8 mouse cellular contexts compared by ENCODE assay signal in the genomic region with DNA sequence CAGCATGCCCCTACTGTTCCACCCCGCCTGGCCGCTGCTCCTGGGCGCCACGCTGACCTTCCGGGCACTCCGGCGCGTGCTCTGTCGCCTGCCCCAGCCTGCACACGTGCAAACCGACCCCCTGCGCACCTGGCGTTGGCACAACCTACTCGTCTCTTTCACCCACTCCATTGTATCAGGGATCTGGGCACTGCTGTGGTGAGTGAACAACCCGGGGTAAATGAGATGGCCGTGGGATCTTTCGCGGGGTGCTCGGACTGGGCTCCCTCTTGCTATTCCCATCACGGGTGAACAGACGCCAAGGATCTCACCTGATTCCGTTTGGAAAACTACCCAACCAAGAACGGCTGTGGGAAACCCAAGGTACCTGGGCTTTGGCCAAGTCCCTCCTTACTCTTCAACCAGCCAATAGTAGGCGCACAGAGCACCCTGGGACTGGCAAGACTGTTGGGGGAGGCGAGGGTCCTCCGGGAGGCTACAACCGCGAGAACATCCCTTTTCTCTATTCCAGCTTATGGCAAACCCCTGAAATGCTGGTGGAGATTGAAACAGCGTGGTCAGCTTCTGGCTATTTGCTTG. TPM values are rescaled to one million over a fixed set of nuclear protein-coding genes. Genes with fewer than 3 reads are reported as not detected.
DNase-seq lines count a peak whose midpoint lies in the region; ATAC-seq and TF ChIP-seq lines count a peak whose summit lies in the region.

No protein-coding gene starts in this region.

- peaks cover 34% of the 10 kb centered on the region for H3K36me3 ChIP-seq in hindbrain, embryonic 14.5 days (replicated peaks; ENCODE audit: control insufficient read depth, insufficient read depth)
- peaks cover 9% of the 10 kb centered on the region for H3K36me3 ChIP-seq in limb, embryonic 11.5 days (ENCODE audit: control insufficient read depth, insufficient read depth, low read length)
- peaks cover 30% of the 10 kb centered on the region for H3K36me3 ChIP-seq in midbrain, embryonic 12.5 days

- ATAC-seq in hindbrain, embryonic 14.5 days (ENCODE audit: low FRiP score) = no peak
- peak; percentile 28 for ATAC-seq in limb, embryonic 11.5 days (ENCODE audit: insufficient number of reproducible peaks, low FRiP score, low TSS enrichment, low read depth)
- ATAC-seq in midbrain, embryonic 12.5 days (ENCODE audit: low FRiP score, low read depth) = 0 out of 2 replicates have a peak, but pooled peaks have one; percentile 7

- peak; percentile 61 for DNase-seq in gastrocnemius, adult 2 months
- DNase-seq in gastrocnemius, adult 8-10 months (ENCODE audit: low spot score in 2 of 2) = no peak
- DNase-seq in adipocyte (ENCODE audit: low spot score) = peak; percentile 83
- DNase-seq in fibroblast of lung, adult 2 months (ENCODE audit: low read depth) = peak; percentile 77
- DNase-seq in hindbrain, embryonic 14.5 days (ENCODE audit: low spot score) = no peak
- DNase-seq in limb, embryonic 11.5 days (ENCODE audit: low spot score) = peak; percentile 72
- DNase-seq in thymus, postnatal 0 days (ENCODE audit: low spot score) = peak; percentile 23

- peak overlapping the region; percentile 87 for H3K27ac ChIP-seq in gastrocnemius, adult 2 months
- H3K27ac ChIP-seq in hindbrain, embryonic 14.5 days = peak overlapping the region; percentile 66
- H3K27ac ChIP-seq in limb, embryonic 11.5 days (replicated peaks; ENCODE audit: low read depth, low read length) = peak overlapping the region; percentile 95
- H3K27ac ChIP-seq in midbrain, embryonic 12.5 days (replicated peaks) = peak overlapping the region; percentile 90

- peaks cover 5% of the 10 kb centered on the region; the same call in 1 of the 2 replicates for H3K27me3 ChIP-seq in hindbrain, embryonic 14.5 days (ENCODE audit: control insufficient read depth, insufficient read depth, low read length)
- H3K27me3 ChIP-seq in limb, embryonic 11.5 days (ENCODE audit: control insufficient read depth, insufficient read depth, low read length) = no peaks in the 10 kb centered on the region
- H3K27me3 ChIP-seq in midbrain, embryonic 12.5 days = peaks cover 7% of the 10 kb centered on the region; the same call in 1 of the 2 replicates

- H3K9ac ChIP-seq in hindbrain, embryonic 14.5 days = peak overlapping the region; percentile 57
- peak overlapping the region; percentile 76 for H3K9ac ChIP-seq in limb, embryonic 11.5 days (ENCODE audit: low read length)
- peak overlapping the region; percentile 68 for H3K9ac ChIP-seq in midbrain, embryonic 12.5 days (replicated peaks)

- TF ChIP-seq CTCF in gastrocnemius, adult 2 months (IDR thresholded peaks at IDR 0.05) = no peak

- peak overlapping the region; percentile 55 for H3K4me2 ChIP-seq in hindbrain, embryonic 14.5 days (replicated peaks)
- peak overlapping the region; percentile 97 for H3K4me2 ChIP-seq in limb, embryonic 11.5 days (ENCODE audit: low read depth, severe bottlenecking)
- H3K4me2 ChIP-seq in midbrain, embryonic 12.5 days (replicated peaks) = peak overlapping the region; percentile 83

- peaks cover 37% of the 10 kb centered on the region for H3K4me1 ChIP-seq in hindbrain, embryonic 14.5 days (replicated peaks; ENCODE audit: control insufficient read depth, insufficient read depth, low read length)
- peaks cover 30% of the 10 kb centered on the region for H3K4me1 ChIP-seq in limb, embryonic 11.5 days (ENCODE audit: control insufficient read depth, insufficient read depth, low read length)
- peaks cover 47% of the 10 kb centered on the region for H3K4me1 ChIP-seq in midbrain, embryonic 12.5 days

- no peaks in the 10 kb centered on the region for H3K9me3 ChIP-seq in hindbrain, embryonic 14.5 days (ENCODE audit: control insufficient read depth, low read length)
- H3K9me3 ChIP-seq in limb, embryonic 11.5 days (ENCODE audit: control insufficient read depth, low read length) = no peaks in the 10 kb centered on the region
- no peaks in the 10 kb centered on the region for H3K9me3 ChIP-seq in midbrain, embryonic 12.5 days

- 2% methylated on average over 29 of the region's 29 CpGs for WGBS in hindbrain, embryonic 14.5 days
- WGBS in limb, embryonic 11.5 days = under 1% methylated on average over 29 of the region's 29 CpGs
- under 1% methylated on average over 29 of the region's 29 CpGs for WGBS in midbrain, embryonic 12.5 days

- H3K4me3 ChIP-seq in gastrocnemius, adult 2 months = peak overlapping the region; percentile 92
- peak overlapping the region; percentile 53 for H3K4me3 ChIP-seq in hindbrain, embryonic 14.5 days (replicated peaks; ENCODE audit: low read length)
- peak overlapping the region; percentile 59 for H3K4me3 ChIP-seq in limb, embryonic 11.5 days (ENCODE audit: low read depth, low read length)
- peak overlapping the region; percentile 68 for H3K4me3 ChIP-seq in midbrain, embryonic 12.5 days

- intact Hi-C loops in gastrocnemius, adult 2 months (cut with DNase I) = loop anchor here (5.0 kb wide), 2 partner anchors 142 to 197 kb away; a partner anchor contains a TSS

RNA-seq across cellular contexts. Expression of a gene that starts 2.4 kb away (rescaled TPM):
- total RNA-seq in gastrocnemius, adult 2 months (2021) = 1 to 10 TPM; 1.3 to 1.7 TPM
- 1 to 10 TPM in 1 of 4 experiments, under 1 TPM in 3; 0.56 to 1.7 (median 0.64) TPM for total RNA-seq in gastrocnemius, adult 8-10 months (2022)
- 13.4 and 16.6 TPM in 2 replicates for polyA plus RNA-seq in hindbrain, embryonic 14.5 days (2014; fragmentation: Nextera tagmentation; extraction: Ambion mirVana)
- 8.7 and 10.4 TPM in 2 replicates for polyA plus RNA-seq in limb, embryonic 11.5 days (2014; fragmentation: Nextera tagmentation; extraction: Ambion mirVana)
- polyA plus RNA-seq in midbrain, embryonic 12.5 days (2016; fragmentation: Nextera tagmentation; extraction: Ambion mirVana) = 6.0 and 8.0 TPM in 2 replicates
- polyA plus RNA-seq in thymus, postnatal 0 days (2015; fragmentation: Nextera tagmentation; extraction: Ambion mirVana) = 12.2 and 13.5 TPM in 2 replicates

RNA-seq across cellular contexts. Expression of a gene that starts 2.5 kb away (rescaled TPM):
- under 1 TPM; 0.36 to 0.75 TPM for total RNA-seq in gastrocnemius, adult 2 months (2021)
- total RNA-seq in gastrocnemius, adult 8-10 months (2022) = under 1 TPM; 0.19 to 0.73 (median 0.50) TPM
- polyA plus RNA-seq in hindbrain, embryonic 14.5 days (2014; fragmentation: Nextera tagmentation; extraction: Ambion mirVana) = 4.6 and 6.0 TPM in 2 replicates
- 15.0 and 15.5 TPM in 2 replicates for polyA plus RNA-seq in limb, embryonic 11.5 days (2014; fragmentation: Nextera tagmentation; extraction: Ambion mirVana)
- 8.2 and 9.4 TPM in 2 replicates for polyA plus RNA-seq in midbrain, embryonic 12.5 days (2016; fragmentation: Nextera tagmentation; extraction: Ambion mirVana)
- 14.1 and 14.5 TPM in 2 replicates for polyA plus RNA-seq in thymus, postnatal 0 days (2015; fragmentation: Nextera tagmentation; extraction: Ambion mirVana)

RNA-seq across cellular contexts. Expression of a gene that starts 4.4 kb away (rescaled TPM):
- 100 to 1,000 TPM; 760 to 970 TPM for total RNA-seq in gastrocnemius, adult 2 months (2021)
- total RNA-seq in gastrocnemius, adult 8-10 months (2022) = 100 to 1,000 TPM; 671 to 835 (median 744) TPM
- polyA plus RNA-seq in hindbrain, embryonic 14.5 days (2014; fragmentation: Nextera tagmentation; extraction: Ambion mirVana) = 880 and 1,029 TPM in 2 replicates
- polyA plus RNA-seq in limb, embryonic 11.5 days (2014; fragmentation: Nextera tagmentation; extraction: Ambion mirVana) = 1,529 and 1,574 TPM in 2 replicates
- polyA plus RNA-seq in midbrain, embryonic 12.5 days (2016; fragmentation: Nextera tagmentation; extraction: Ambion mirVana) = 905 and 958 TPM in 2 replicates
- polyA plus RNA-seq in thymus, postnatal 0 days (2015; fragmentation: Nextera tagmentation; extraction: Ambion mirVana) = 1,919 and 1,995 TPM in 2 replicates

RNA-seq across cellular contexts. Expression of a gene that starts 9.3 kb away (rescaled TPM):
- total RNA-seq in gastrocnemius, adult 2 months (2021) = 1 to 10 TPM; 3.3 to 4.6 TPM
- 1 to 10 TPM; 1.6 to 5.5 (median 3.4) TPM for total RNA-seq in gastrocnemius, adult 8-10 months (2022)
- polyA plus RNA-seq in hindbrain, embryonic 14.5 days (2014; fragmentation: Nextera tagmentation; extraction: Ambion mirVana) = 46.4 and 53.2 TPM in 2 replicates
- polyA plus RNA-seq in limb, embryonic 11.5 days (2014; fragmentation: Nextera tagmentation; extraction: Ambion mirVana) = 142 and 144 TPM in 2 replicates
- polyA plus RNA-seq in midbrain, embryonic 12.5 days (2016; fragmentation: Nextera tagmentation; extraction: Ambion mirVana) = 54.9 and 68.1 TPM in 2 replicates
- polyA plus RNA-seq in thymus, postnatal 0 days (2015; fragmentation: Nextera tagmentation; extraction: Ambion mirVana) = 26.4 and 29.6 TPM in 2 replicates

RNA-seq across cellular contexts. Expression of a gene that starts 13.6 kb away (rescaled TPM):
- total RNA-seq in gastrocnemius, adult 2 months (2021) = 1 to 10 TPM; 2.1 to 2.8 TPM
- total RNA-seq in gastrocnemius, adult 8-10 months (2022) = 1 to 10 TPM; 2.9 to 3.5 (median 3.2) TPM
- polyA plus RNA-seq in hindbrain, embryonic 14.5 days (2014; fragmentation: Nextera tagmentation; extraction: Ambion mirVana) = 57.2 and 63.5 TPM in 2 replicates
- polyA plus RNA-seq in limb, embryonic 11.5 days (2014; fragmentation: Nextera tagmentation; extraction: Ambion mirVana) = 92.6 and 114 TPM in 2 replicates
- 126 and 138 TPM in 2 replicates for polyA plus RNA-seq in midbrain, embryonic 12.5 days (2016; fragmentation: Nextera tagmentation; extraction: Ambion mirVana)
- 57.5 and 58.6 TPM in 2 replicates for polyA plus RNA-seq in thymus, postnatal 0 days (2015; fragmentation: Nextera tagmentation; extraction: Ambion mirVana)

Comparison
In these comparisons a context has a peak if more than half of its experiments do, and no peak if none do; other contexts are left out.
1. DNase-seq: peak in gastrocnemius, adult 2 months (single experiment), adipocyte (single experiment), fibroblast of lung, adult 2 months (single experiment), limb, embryonic 11.5 days (single experiment) and thymus, postnatal 0 days (single experiment); none in gastrocnemius, adult 8-10 months (0 of 2) and hindbrain, embryonic 14.5 days (single experiment).
2. Peak in every context shown above with its lines, with median percentiles within 50 percentile points of each other: H3K27ac ChIP-seq, H3K4me3 ChIP-seq, H3K4me2 ChIP-seq and H3K9ac ChIP-seq.